Mouse (Mus musculus) embryonic fibroblast, embryonic 13.5 days (primary cell): ENCODE data around the gene Ccdc13.

Experiments used
- CTCF ChIP-seq: IDR thresholded peaks from 2 replicates; pipeline ENCODE4 v1.5.1; 2011; ENCODE audit warnings: mild to moderate bottlenecking, control low read depth, low read length, moderate library complexity, borderline replicate concordance; ENCODE audit not compliant: insufficient read depth
- POLR2A ChIP-seq: IDR thresholded peaks from 2 replicates; pipeline ENCODE4 v1.6.1; 2011; ENCODE audit warnings: low read depth, mild to moderate bottlenecking, control low read depth, low read length, moderate library complexity

GRCm38 (mm10) chr9:121819771-121820471 lies 19.3 kb downstream of the Ccdc13 start:
- TF ChIP-seq POLR2A (no peak), CTCF (no peak)
